Mouse (Mus musculus) midbrain, postnatal 0 days (tissue): ENCODE results near the gene Tmprss11f. TPM values are rescaled to one million over a fixed set of nuclear protein-coding genes. Genes with fewer than 3 reads are reported as not detected.
"Not testable (repeated sequence)": the region's sequence is repeated elsewhere in the genome, so short reads cannot be mapped to it uniquely, and the experiment has no call there.

Experiments
- ATAC-seq: fragments of 200-750 bp; cut with Nextera tagmentation; 2 replicates; pipeline ENCODE4 v1.8.0; 2017; ENCODE audit warnings: moderate number of reproducible peaks, mild to moderate bottlenecking, moderate TSS enrichment, moderate library complexity; ENCODE audit not compliant: low FRiP score
- DNase-seq: peaks from one replicate; pipeline ENCODE4 v3.0.0-alpha.2; 2015; ENCODE audit warnings: low spot score
- H3K27ac ChIP-seq: fragments of 300-500 bp; sonication (generic); 2 replicates; pipeline ENCODE4 v1.5.1; 2014; ENCODE audit warnings: low read depth, mild to moderate bottlenecking, low read length, mixed read lengths
- H3K27me3 ChIP-seq: fragments of 300-500 bp; sonication (generic); 2 replicates; pipeline ENCODE4 v1.6.1; 2014; ENCODE audit warnings: low read length, control low read depth, mixed read lengths; ENCODE audit not compliant: insufficient read depth
- H3K36me3 ChIP-seq: fragments of 300-500 bp; sonication (generic); 2 replicates; pipeline ENCODE4 v1.6.1; 2014; ENCODE audit warnings: low read length, control low read depth, mixed read lengths; ENCODE audit not compliant: insufficient read depth
- H3K4me1 ChIP-seq: fragments of 300-500 bp; sonication (generic); 2 replicates; pipeline ENCODE4 v1.6.1; 2014; ENCODE audit warnings: mild to moderate bottlenecking, control low read depth, antibody characterized with exemption, low read length, mixed read lengths; ENCODE audit not compliant: insufficient read depth
- H3K4me2 ChIP-seq: fragments of 300-500 bp; sonication (generic); 2 replicates; pipeline ENCODE4 v1.6.1; 2014; ENCODE audit warnings: low read depth, mild to moderate bottlenecking, low read length, mixed read lengths; ENCODE audit not compliant: poor library complexity, severe bottlenecking
- H3K4me3 ChIP-seq: fragments of 300-500 bp; sonication (generic); 2 replicates; pipeline ENCODE4 v1.5.1; 2014; ENCODE audit warnings: low read depth, mild to moderate bottlenecking, low read length, moderate library complexity
- H3K9ac ChIP-seq: fragments of 300-500 bp; sonication (generic); replicated peaks from 2 replicates; pipeline ENCODE4 v1.6.1; 2014; ENCODE audit warnings: mild to moderate bottlenecking, low read length, moderate library complexity, mixed read lengths; ENCODE audit not compliant: poor library complexity, severe bottlenecking
- H3K9me3 ChIP-seq: fragments of 300-500 bp; sonication (generic); 2 replicates; pipeline ENCODE4 v1.6.1; 2016; ENCODE audit warnings: low read length, control low read depth
- CTCF ChIP-seq: IDR thresholded peaks from 2 replicates; pipeline ENCODE4 v1.5.1; 2016; ENCODE audit warnings: antibody characterized with exemption, mild to moderate bottlenecking
- WGBS: fragments of 180-500 bp; shearing (Covaris S2); extraction: QIAGEN DNeasy Blood & Tissue Kit; methylation state at CpG from one replicate; pipeline ENCODE4 v1.1.7; 2014; 5-methylcytosine and 5-hydroxymethylcytosine counted together
- polyA plus RNA-seq: library from polyadenylated mRNA; unstranded; fragments of >200 nt; fragmentation: Nextera tagmentation; extraction: Ambion mirVana; gene quantifications from 2 replicates; pipeline ENCODE4 v1.2.1, GENCODE M21; 2015
- total RNA-seq: library from RNA; depleted of rRNA; stranded (reverse); fragments of >200 nt; gene quantifications from 2 replicates; pipeline ENCODE4 v1.2.3, GENCODE M21; 2014; rRNA removed

Tmprss11f gene
- not detected in 2 replicates for total RNA-seq
- polyA plus RNA-seq, result not detected in 2 replicates

GRCm38 (mm10) chr5:86632324-86632723, at the start of gene Tmprss11f:
Tmprss11f (minus strand) TSS chr5:86632424.
- Histone ChIP-seq H3K4me3 (no peak within 1 kb of the TSS), H3K27ac (no peak within 1 kb of the TSS), H3K9ac (no peak within 1 kb of the TSS), H3K4me1 (no peaks in the 10 kb centered on the region), H3K36me3 (no peaks in the 10 kb centered on the region), H3K27me3 (no peaks in the 10 kb centered on the region), H3K9me3 (no peaks in the 10 kb centered on the region), H3K4me2 (no peak within 1 kb of the TSS)
- DNase-seq (no peak), ATAC-seq (no peak)
- TF ChIP-seq CTCF, result no peak
- 76% methylated on average over 5 of the region's 5 CpGs for WGBS

GRCm38 (mm10) chr5:86676262-86676661, 44.0 kb upstream of the Tmprss11f start, which contains the start of gene Tmprss11b:
Tmprss11b (minus strand) TSS chr5:86676362.
- no peak for DNase-seq
- no peak within 1 kb of the TSS for H3K27ac ChIP-seq
- H3K9me3 ChIP-seq, result no peaks in the 10 kb centered on the region
- no peaks in the 10 kb centered on the region for H3K27me3 ChIP-seq
- H3K9ac ChIP-seq, result no peak within 1 kb of the TSS
- H3K4me2 ChIP-seq, result no peak within 1 kb of the TSS
- no peak for TF ChIP-seq CTCF
- no peak for ATAC-seq
- H3K4me1 ChIP-seq, result no peaks in the 10 kb centered on the region
- H3K4me3 ChIP-seq, result no peak within 1 kb of the TSS
- 83% methylated on average over 5 of the region's 5 CpGs for WGBS
- no peaks in the 10 kb centered on the region for H3K36me3 ChIP-seq

- peak; percentile 72 for TF ChIP-seq CTCF
- not testable (repeated sequence) for H3K9me3 ChIP-seq, ATAC-seq, H3K27ac ChIP-seq, H3K27me3 ChIP-seq, H3K4me3 ChIP-seq, H3K36me3 ChIP-seq, H3K9ac ChIP-seq, H3K4me1 ChIP-seq, H3K4me2 ChIP-seq
- WGBS, result 20% methylated on average over 4 of the region's 4 CpGs
- DNase-seq, result peak; percentile 72
Observed at GRCm38 (mm10) chr5:86649185-86649584, 17.0 kb upstream of the Tmprss11f start.

- Histone ChIP-seq H3K9me3 (no peaks in the 10 kb centered on the region), H3K36me3 (no peaks in the 10 kb centered on the region), H3K4me3 (no peak overlapping the region), H3K9ac (no peak overlapping the region), H3K27me3 (no peaks in the 10 kb centered on the region), H3K4me2 (no peak overlapping the region), H3K4me1 (no peaks in the 10 kb centered on the region), H3K27ac (no peak overlapping the region)
- ATAC-seq (no peak), DNase-seq (no peak)
- TF ChIP-seq CTCF, result no peak
- WGBS, result 72% methylated on average over 3 of the region's 3 CpGs
Observed at GRCm38 (mm10) chr5:86640795-86641194, 8.6 kb upstream of the Tmprss11f start.

GRCm38 (mm10) chr5:86630700-86631099, 1.5 kb downstream of the Tmprss11f start:
- no peak overlapping the region for H3K4me3 ChIP-seq
- TF ChIP-seq CTCF, result no peak
- no peak for DNase-seq
- no peaks in the 10 kb centered on the region for H3K9me3 ChIP-seq
- H3K4me2 ChIP-seq, result no peak overlapping the region
- H3K4me1 ChIP-seq, result no peaks in the 10 kb centered on the region
- WGBS, result 71% methylated on average over 2 of the region's 2 CpGs
- no peak overlapping the region for H3K9ac ChIP-seq
- no peak overlapping the region for H3K27ac ChIP-seq
- H3K27me3 ChIP-seq, result no peaks in the 10 kb centered on the region
- H3K36me3 ChIP-seq, result no peaks in the 10 kb centered on the region
- no peak for ATAC-seq

GRCm38 (mm10) chr5:86621778-86622177, 10.4 kb downstream of the Tmprss11f start:
- DNase-seq, result no peak
- no peak overlapping the region for H3K4me2 ChIP-seq
- no peaks in the 10 kb centered on the region for H3K27me3 ChIP-seq
- no peak for TF ChIP-seq CTCF
- H3K4me3 ChIP-seq, result no peak overlapping the region
- 92% methylated on average over 1 of the region's 1 CpGs for WGBS
- no peaks in the 10 kb centered on the region for H3K4me1 ChIP-seq
- no peak overlapping the region for H3K9ac ChIP-seq
- no peaks in the 10 kb centered on the region for H3K36me3 ChIP-seq
- no peak for ATAC-seq
- H3K9me3 ChIP-seq, result no peaks in the 10 kb centered on the region
- H3K27ac ChIP-seq, result no peak overlapping the region
